Mouse (Mus musculus): ENCODE data around the gene Bves. TPM values are rescaled to one million over a fixed set of nuclear protein-coding genes. Genes with fewer than 3 reads are reported as not detected.
A peak's percentile ranks its signal among the peaks of the same experiment; 100 is the strongest.

The Bves gene
- polyA plus RNA-seq, 1 experiment from 2014 or later: 5.7 TPM

DNA sequence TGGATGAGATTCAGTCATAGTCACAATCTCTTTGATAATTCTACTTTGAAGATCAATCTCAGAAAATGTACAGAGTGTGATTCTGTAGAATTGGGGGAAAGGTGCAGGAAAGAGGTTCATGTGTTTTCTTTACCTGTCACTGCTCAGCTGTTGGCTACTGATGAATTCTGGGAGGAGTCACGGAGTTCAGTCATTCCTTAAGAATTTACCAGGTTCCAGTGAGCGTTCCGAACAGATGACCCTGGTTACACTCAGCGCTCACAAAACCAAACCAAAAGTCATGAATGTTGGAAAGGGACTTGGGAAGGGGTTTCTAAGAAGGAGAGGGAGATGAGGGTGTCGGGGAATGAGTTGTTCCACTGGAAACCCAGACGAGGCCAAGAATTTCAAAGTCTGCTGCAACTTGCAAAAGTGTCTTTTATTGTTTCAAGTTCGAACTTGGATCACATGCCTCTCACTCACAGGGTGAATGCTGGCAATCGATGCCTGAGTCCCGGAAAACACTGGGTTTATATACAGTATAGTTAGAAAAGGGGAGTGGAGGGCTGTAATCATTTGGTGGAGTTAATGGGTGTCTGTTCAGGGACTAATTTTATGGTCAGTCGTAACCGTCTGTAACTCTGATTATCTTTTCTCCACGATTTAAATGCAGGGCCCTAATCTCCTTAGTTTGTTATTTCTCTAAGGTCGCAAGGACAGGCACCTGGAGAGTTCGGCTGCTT lies 32.1 kb upstream of the Bves start:
- Histone ChIP-seq H3K36me3 (ENCODE audit: control insufficient read depth, insufficient read depth, low read length) (no peaks in the 10 kb centered on the region), H3K4me3 (ENCODE audit: low read depth, low read length) (no peak overlapping the region), H3K9me3 (ENCODE audit: control insufficient read depth, low read length) (no peaks in the 10 kb centered on the region), H3K27ac (replicated peaks; ENCODE audit: low read depth, low read length) (no peak overlapping the region), H3K9ac (ENCODE audit: low read depth, low read length) (no peak overlapping the region), H3K4me1 (ENCODE audit: control insufficient read depth, insufficient read depth, low read length) (no peaks in the 10 kb centered on the region), H3K4me2 (ENCODE audit: low read depth, low read length) (no peak overlapping the region), H3K27me3 (replicated peaks; ENCODE audit: control insufficient read depth, insufficient read depth, low read length) (no peaks in the 10 kb centered on the region)
- WGBS: 59% methylated on average over 14 of the region's 14 CpGs
- ATAC-seq (ENCODE audit: low read depth) (no peak), DNase-seq (ENCODE audit: low spot score) (no peak)

DNA sequence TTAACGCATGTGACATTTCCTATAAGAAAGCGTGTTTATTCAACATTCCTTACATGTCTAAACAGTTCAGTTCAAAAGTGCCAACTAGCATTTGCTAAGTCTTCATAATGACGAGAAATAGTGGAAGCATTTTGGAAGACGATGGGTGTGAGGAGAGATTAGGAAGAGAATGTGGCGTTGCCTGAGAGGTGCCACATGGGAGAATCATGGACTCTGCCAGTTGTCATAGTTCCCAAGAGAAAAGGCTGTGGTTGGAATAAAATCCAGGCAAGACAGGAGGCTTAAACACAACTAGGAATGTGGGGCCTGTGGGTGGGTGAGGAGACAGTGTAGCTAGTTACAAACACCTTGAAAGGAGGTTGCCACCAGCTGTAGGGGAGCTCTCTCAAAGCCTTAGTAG lies 30.4 kb upstream of the Bves start:
- H3K4me3 ChIP-seq (ENCODE audit: low read depth, low read length): no peak overlapping the region
- no peaks in the 10 kb centered on the region for H3K27me3 ChIP-seq (replicated peaks; ENCODE audit: control insufficient read depth, insufficient read depth, low read length)
- H3K9ac ChIP-seq (ENCODE audit: low read depth, low read length): no peak overlapping the region
- H3K4me1 ChIP-seq (ENCODE audit: control insufficient read depth, insufficient read depth, low read length): no peaks in the 10 kb centered on the region
- WGBS: 72% methylated on average over 5 of the region's 5 CpGs
- H3K27ac ChIP-seq (replicated peaks; ENCODE audit: low read depth, low read length): no peak overlapping the region
- no peak for DNase-seq (ENCODE audit: low spot score)
- no peaks in the 10 kb centered on the region for H3K9me3 ChIP-seq (ENCODE audit: control insufficient read depth, low read length)
- H3K4me2 ChIP-seq (ENCODE audit: low read depth, low read length): no peak overlapping the region
- no peak for ATAC-seq (ENCODE audit: low read depth)
- H3K36me3 ChIP-seq (ENCODE audit: control insufficient read depth, insufficient read depth, low read length): no peaks in the 10 kb centered on the region

DNA sequence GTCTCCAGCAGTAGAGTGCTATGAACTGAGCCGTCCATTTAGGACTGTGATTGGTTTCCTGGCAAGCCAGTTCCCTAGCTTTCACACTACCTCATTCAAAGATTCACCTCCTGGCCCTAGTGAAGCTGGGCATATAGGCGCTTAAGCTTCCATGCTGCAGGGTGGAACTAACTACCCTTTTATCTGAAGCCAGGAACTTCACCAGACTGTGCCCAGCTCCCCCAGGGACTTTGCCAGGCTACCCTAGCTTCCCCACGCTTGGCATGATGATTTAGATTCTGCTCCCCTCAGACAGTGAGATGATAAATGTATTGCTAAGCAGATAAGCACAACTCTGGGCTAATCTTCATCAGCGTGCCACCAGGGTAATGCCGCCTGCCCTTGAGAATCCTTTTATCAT lies 24.4 kb upstream of the Bves start:
- 88% methylated on average over 5 of the region's 5 CpGs for WGBS
- H3K27me3 ChIP-seq (replicated peaks; ENCODE audit: control insufficient read depth, insufficient read depth, low read length): no peaks in the 10 kb centered on the region
- H3K9ac ChIP-seq (ENCODE audit: low read depth, low read length): no peak overlapping the region
- DNase-seq (ENCODE audit: low spot score) (no peak), ATAC-seq (ENCODE audit: low read depth) (no peak)
- peak overlapping the region; percentile 56; the same call in 1 of the 2 replicates for H3K27ac ChIP-seq (replicated peaks; ENCODE audit: low read depth, low read length)
- H3K9me3 ChIP-seq (ENCODE audit: control insufficient read depth, low read length): no peaks in the 10 kb centered on the region
- no peak overlapping the region for H3K4me2 ChIP-seq (ENCODE audit: low read depth, low read length)
- no peaks in the 10 kb centered on the region; the same call in 1 of the 2 replicates for H3K4me1 ChIP-seq (ENCODE audit: control insufficient read depth, insufficient read depth, low read length)
- H3K36me3 ChIP-seq (ENCODE audit: control insufficient read depth, insufficient read depth, low read length): no peaks in the 10 kb centered on the region
- no peak overlapping the region for H3K4me3 ChIP-seq (ENCODE audit: low read depth, low read length)

DNA sequence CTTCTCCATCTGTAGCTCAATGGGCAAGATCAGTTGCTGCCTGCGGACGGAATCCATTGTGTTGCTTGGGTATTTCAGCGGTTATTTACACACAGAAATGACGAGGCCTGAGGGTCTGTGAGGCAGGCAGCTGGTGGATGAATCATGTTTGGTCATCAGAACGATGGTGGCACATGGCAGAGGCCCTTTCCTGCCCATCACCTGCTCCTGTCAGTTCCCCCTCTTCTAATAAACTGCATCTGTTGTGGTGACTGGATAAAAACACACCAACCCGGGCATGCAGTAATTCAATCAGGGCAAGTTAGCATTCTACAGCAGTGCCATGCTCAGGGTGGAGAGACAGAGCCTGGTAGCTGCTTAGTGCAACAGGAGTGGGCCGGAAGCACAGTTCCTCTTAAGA lies 23.9 kb upstream of the Bves start:
- peak; percentile 77 for DNase-seq (ENCODE audit: low spot score)
- no peak overlapping the region for H3K4me3 ChIP-seq (ENCODE audit: low read depth, low read length)
- no peak overlapping the region for H3K4me2 ChIP-seq (ENCODE audit: low read depth, low read length)
- 66% methylated on average over 7 of the region's 7 CpGs for WGBS
- no peaks in the 10 kb centered on the region for H3K27me3 ChIP-seq (replicated peaks; ENCODE audit: control insufficient read depth, insufficient read depth, low read length)
- ATAC-seq (ENCODE audit: low read depth): peak; percentile 93
- no peaks in the 10 kb centered on the region for H3K36me3 ChIP-seq (ENCODE audit: control insufficient read depth, insufficient read depth, low read length)
- no peaks in the 10 kb centered on the region; the same call in 1 of the 2 replicates for H3K4me1 ChIP-seq (ENCODE audit: control insufficient read depth, insufficient read depth, low read length)
- H3K9ac ChIP-seq (ENCODE audit: low read depth, low read length): no peak overlapping the region
- H3K9me3 ChIP-seq (ENCODE audit: control insufficient read depth, low read length): no peaks in the 10 kb centered on the region
- H3K27ac ChIP-seq (replicated peaks; ENCODE audit: low read depth, low read length): peak overlapping the region; percentile 56; the same call in 1 of the 2 replicates

DNA sequence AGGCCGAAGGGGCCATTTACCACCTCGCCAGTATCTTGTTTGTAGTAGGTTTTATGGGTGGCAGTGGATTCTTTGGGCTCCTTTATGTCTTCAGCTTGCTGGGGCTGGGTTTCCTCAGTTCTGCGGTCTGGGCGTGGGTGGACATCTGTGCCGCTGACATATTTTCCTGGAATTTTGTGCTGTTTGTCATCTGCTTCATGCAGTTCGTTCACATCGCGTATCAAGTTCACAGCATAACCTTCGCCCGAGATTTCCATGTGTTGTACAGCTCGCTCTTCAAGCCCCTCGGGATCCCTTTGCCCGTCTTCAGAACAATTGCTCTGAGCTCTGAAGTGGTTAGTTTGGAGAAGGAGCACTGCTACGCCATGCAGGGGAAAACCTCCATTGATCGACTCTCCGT lies 20.7 kb upstream of the Bves start:
- Histone ChIP-seq H3K27me3 (replicated peaks; ENCODE audit: control insufficient read depth, insufficient read depth, low read length) (no peaks in the 10 kb centered on the region), H3K9me3 (ENCODE audit: control insufficient read depth, low read length) (no peaks in the 10 kb centered on the region), H3K4me3 (ENCODE audit: low read depth, low read length) (no peak overlapping the region), H3K9ac (ENCODE audit: low read depth, low read length) (no peak overlapping the region), H3K27ac (replicated peaks; ENCODE audit: low read depth, low read length) (no peak overlapping the region), H3K4me1 (ENCODE audit: control insufficient read depth, insufficient read depth, low read length) (no peaks in the 10 kb centered on the region; the same call in 1 of the 2 replicates), H3K4me2 (ENCODE audit: low read depth, low read length) (no peak overlapping the region), H3K36me3 (ENCODE audit: control insufficient read depth, insufficient read depth, low read length) (no peaks in the 10 kb centered on the region)
- WGBS: 71% methylated on average over 16 of the region's 16 CpGs
- DNase-seq (ENCODE audit: low spot score): peak; percentile 48
- no peak for ATAC-seq (ENCODE audit: low read depth)

DNA sequence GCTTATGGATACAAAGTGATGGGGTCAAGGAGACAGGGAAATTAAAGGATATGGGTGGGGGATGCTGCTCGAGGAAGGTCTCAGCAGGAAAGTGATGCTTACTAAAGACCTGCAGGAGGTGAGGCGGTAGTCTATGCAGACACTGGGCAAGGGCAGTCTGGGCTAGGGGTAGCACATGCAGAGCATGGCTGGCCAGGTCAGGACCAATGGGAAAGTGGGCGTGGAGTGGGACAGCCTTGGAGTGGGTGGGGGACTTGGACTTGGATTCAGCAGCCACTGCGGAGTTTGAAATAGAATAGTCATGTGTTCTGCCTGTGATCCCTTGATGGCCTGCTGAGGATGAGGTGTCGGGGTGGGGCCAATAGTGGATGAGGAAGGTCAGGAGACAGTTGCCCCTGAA lies 16.6 kb upstream of the Bves start:
- DNase-seq (ENCODE audit: low spot score): no peak
- Histone ChIP-seq H3K4me3 (ENCODE audit: low read depth, low read length) (no peak overlapping the region), H3K4me2 (ENCODE audit: low read depth, low read length) (no peak overlapping the region), H3K27me3 (replicated peaks; ENCODE audit: control insufficient read depth, insufficient read depth, low read length) (no peaks in the 10 kb centered on the region), H3K9me3 (ENCODE audit: control insufficient read depth, low read length) (no peaks in the 10 kb centered on the region), H3K27ac (replicated peaks; ENCODE audit: low read depth, low read length) (no peak overlapping the region), H3K36me3 (ENCODE audit: control insufficient read depth, insufficient read depth, low read length) (no peaks in the 10 kb centered on the region), H3K4me1 (ENCODE audit: control insufficient read depth, insufficient read depth, low read length) (no peaks in the 10 kb centered on the region), H3K9ac (ENCODE audit: low read depth, low read length) (no peak overlapping the region)
- no peak for ATAC-seq (ENCODE audit: low read depth)
- 82% methylated on average over 5 of the region's 5 CpGs for WGBS

DNA sequence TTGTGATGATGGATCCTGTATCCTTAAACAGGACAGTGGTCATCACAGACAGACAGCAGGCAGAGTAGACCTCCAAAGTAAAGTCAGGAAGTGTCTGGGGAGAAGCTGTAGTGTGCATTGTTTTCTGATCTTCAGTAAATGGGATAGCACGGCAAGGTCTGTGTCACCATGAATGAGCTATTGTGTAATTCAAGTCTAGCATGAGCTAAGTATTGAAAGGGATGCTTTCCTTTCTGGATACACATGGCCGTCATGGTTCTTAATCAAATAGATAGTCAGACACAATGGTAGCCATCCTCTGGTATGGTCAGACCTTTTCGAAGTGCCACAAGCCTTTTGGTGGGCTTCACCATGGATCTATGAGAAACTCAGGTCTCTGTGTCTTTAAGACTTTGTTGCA lies 15.3 kb upstream of the Bves start:
- WGBS: 70% methylated on average over 3 of the region's 3 CpGs
- no peaks in the 10 kb centered on the region for H3K36me3 ChIP-seq (ENCODE audit: control insufficient read depth, insufficient read depth, low read length)

DNA sequence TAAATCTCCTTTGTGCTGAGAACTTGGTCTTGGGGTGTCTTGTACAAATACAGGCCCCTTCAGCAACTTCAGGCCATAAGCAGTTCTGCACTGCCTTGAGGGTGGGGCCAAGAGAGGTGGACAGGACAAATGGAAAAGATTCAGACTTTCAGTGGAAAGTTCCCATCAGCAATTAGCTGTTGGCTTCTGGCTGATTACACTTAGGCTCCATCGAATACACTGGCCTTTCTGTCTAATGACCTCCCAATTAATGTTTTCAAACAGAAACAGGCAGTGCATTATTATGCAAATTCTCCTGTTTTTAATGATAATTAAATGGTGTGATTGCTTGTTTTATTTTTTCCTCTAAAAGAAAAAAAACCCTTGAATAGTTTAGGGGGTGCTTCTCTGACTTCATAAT lies 11.4 kb upstream of the Bves start:
- Histone ChIP-seq H3K27ac (replicated peaks; ENCODE audit: low read depth, low read length) (no peak overlapping the region), H3K27me3 (replicated peaks; ENCODE audit: control insufficient read depth, insufficient read depth, low read length) (no peaks in the 10 kb centered on the region), H3K9me3 (ENCODE audit: control insufficient read depth, low read length) (no peaks in the 10 kb centered on the region), H3K4me1 (ENCODE audit: control insufficient read depth, insufficient read depth, low read length) (no peaks in the 10 kb centered on the region), H3K9ac (ENCODE audit: low read depth, low read length) (no peak overlapping the region), H3K36me3 (ENCODE audit: control insufficient read depth, insufficient read depth, low read length) (no peaks in the 10 kb centered on the region), H3K4me3 (ENCODE audit: low read depth, low read length) (no peak overlapping the region), H3K4me2 (ENCODE audit: low read depth, low read length) (no peak overlapping the region)
- WGBS: 62% methylated on average over 1 of the region's 1 CpGs
- no peak for ATAC-seq (ENCODE audit: low read depth)
- DNase-seq (ENCODE audit: low spot score): no peak

More for the DNA sequence above, 15.3 kb upstream of the Bves start:
- H3K4me3 ChIP-seq (ENCODE audit: low read depth, low read length): no peak overlapping the region
- H3K4me1 ChIP-seq (ENCODE audit: control insufficient read depth, insufficient read depth, low read length): no peaks in the 10 kb centered on the region
- no peak for DNase-seq (ENCODE audit: low spot score)
- no peak overlapping the region for H3K27ac ChIP-seq (replicated peaks; ENCODE audit: low read depth, low read length)
- H3K4me2 ChIP-seq (ENCODE audit: low read depth, low read length): no peak overlapping the region
- no peak overlapping the region for H3K9ac ChIP-seq (ENCODE audit: low read depth, low read length)
- no peak for ATAC-seq (ENCODE audit: low read depth)
- H3K27me3 ChIP-seq (replicated peaks; ENCODE audit: control insufficient read depth, insufficient read depth, low read length): no peaks in the 10 kb centered on the region
- H3K9me3 ChIP-seq (ENCODE audit: control insufficient read depth, low read length): no peaks in the 10 kb centered on the region

Data from embryonic facial prominence, embryonic 14.5 days (tissue).